Mouse (Mus musculus): ENCODE results near the gene E030018B13Rik. TPM values are rescaled to one million over a fixed set of nuclear protein-coding genes. Genes with fewer than 3 reads are reported as not detected.

E030018B13Rik gene
- total RNA-seq, 2 experiments from 2014 or later: not detected

DNA sequence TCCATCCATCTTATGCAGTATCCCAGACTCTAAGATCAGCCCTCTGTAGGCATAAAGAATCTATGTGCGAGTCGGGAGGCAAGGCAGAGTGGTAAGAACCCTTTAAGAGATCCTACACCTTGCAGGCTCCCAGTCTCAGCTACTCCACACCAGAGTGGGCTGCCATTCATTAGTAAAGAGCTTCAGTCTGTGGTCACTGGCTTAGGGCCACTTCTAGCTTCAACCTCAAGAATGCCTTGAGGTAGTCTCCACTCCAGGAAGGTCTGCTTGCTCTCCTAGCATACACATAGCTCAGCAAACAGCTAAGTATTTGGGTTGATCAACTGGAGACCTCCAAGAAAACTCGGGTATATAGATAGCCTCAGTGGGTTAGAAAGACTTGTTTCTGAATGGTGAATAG lies 19.0 kb upstream of the E030018B13Rik start:
- DNase-seq: no peak

DNA sequence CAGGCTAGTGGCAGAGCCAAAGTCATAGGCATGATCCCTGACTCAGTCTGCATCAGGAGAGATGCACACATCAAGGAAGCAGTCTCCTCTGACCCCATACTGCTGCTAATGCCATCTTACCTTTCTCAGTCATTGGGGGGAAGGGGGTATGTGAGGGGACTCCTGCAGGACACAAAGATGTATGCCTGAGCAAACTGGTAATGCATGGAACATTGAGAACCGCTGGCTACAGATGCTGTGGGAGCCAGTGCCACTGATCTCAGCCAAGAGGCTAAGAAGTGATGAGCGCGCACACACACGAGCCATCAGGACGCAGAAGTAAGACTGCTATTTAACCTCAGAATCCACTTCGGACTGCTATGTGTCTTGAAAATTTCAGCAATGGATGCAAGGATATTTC lies 18.5 kb upstream of the E030018B13Rik start:
- no peak for DNase-seq

DNA sequence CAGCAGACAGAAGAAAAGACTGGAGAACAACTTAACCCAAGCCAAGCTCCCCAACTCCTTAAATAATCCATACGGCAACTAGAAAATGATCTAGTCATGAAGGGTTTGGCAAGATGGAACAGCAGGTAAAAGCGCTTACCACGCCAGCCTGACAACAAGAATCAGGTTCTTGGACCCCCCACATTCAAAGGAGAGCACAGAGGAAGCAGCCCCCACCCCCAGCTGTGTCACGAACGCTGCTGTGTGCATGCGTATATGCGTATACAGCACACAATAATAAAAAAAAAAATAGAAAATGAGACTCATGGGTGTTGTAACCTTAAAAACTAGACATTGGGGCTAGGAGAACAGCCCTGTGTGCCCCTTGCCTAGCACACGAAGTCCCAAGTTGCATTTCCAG lies 16.7 kb upstream of the E030018B13Rik start:
- DNase-seq: no peak

DNA sequence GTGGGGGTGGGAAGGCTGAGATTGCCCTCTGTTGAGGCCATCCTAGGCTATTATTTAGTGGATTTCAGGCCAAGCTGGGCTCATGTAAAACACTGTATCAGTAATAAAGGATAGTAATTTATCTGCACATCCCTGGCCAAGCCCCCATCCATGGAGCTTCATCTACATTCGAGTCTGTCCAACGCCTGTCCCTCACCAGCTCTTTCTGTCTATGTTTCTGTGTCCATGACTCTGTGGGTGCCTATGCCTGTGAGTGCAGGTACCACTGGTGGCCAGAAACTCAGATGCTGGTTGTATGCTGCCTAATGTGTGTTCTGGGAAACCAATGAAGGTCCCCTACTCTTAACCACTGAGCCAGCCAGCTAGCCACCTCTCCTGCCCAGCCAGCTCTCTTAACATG lies 16.2 kb upstream of the E030018B13Rik start:
- DNase-seq: no peak

DNA sequence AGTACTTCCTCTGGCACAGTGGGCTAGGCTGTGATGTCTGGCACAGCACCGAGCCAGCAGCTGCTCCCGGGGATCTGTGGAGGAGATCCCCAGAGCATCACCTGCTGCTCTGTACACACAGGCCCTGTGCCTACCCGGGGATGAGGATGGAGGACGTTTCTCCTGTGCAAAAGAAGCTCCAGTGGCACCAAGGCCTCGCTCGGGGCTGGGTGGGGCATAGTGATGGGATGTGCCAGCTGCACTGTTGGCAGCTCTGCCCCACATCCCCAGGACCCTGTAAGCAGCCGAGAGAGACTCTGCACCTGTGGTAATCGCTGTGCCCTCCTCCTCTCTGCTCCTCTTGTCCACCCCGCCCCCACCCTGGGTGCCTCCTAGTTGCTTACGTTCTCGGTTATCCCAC lies 15.3 kb upstream of the E030018B13Rik start:
- DNase-seq: no peak

DNA sequence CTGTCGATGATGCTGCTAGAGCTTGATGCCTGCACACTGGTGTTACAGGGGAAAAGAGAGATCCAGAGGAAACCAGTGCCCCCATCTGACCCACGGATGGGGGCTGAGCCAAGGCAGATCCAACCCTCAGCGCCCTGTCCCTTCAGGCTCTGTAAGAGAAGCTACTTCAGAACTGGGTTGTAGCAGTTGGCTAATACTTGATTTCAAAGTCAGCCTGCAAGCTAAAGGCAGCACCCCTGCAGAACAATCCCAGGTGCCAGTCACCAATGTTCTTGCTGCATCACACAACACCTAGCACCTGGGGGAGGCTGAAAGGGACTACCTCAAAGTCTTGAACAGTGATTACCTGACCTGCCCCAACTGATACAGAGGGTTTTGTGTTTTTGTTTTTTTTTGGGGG lies 14.7 kb upstream of the E030018B13Rik start:
- no peak for DNase-seq

DNA sequence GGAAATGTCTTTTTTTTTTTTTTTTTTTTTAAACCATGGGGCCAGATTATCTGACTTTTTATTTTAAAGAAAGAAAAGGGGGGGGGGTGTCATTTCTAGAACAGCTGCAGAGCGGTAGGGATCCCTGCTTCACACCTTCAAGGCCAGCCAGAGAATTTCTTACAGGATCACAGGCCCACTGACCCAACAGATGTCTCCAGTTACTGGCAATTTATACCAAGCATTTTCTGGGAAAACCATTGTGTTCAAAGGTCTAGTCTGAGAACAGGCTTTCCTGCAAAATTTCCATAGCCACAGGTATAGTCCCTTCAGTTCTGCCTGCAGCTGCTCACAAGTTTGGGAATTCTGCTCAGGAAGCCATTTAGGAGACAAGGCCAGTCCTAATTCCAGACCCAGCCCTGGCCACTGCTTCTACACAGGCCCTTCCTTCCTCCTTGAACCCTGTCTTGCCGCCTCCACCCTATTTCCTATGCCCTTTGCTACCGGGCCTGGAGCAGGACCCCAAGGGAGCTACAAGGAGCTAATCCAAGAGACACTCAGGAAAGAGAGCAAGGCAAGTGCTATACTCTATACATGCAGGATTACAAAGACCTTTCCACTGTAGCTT lies 13.9 kb upstream of the E030018B13Rik start:
- no peak for DNase-seq

DNA sequence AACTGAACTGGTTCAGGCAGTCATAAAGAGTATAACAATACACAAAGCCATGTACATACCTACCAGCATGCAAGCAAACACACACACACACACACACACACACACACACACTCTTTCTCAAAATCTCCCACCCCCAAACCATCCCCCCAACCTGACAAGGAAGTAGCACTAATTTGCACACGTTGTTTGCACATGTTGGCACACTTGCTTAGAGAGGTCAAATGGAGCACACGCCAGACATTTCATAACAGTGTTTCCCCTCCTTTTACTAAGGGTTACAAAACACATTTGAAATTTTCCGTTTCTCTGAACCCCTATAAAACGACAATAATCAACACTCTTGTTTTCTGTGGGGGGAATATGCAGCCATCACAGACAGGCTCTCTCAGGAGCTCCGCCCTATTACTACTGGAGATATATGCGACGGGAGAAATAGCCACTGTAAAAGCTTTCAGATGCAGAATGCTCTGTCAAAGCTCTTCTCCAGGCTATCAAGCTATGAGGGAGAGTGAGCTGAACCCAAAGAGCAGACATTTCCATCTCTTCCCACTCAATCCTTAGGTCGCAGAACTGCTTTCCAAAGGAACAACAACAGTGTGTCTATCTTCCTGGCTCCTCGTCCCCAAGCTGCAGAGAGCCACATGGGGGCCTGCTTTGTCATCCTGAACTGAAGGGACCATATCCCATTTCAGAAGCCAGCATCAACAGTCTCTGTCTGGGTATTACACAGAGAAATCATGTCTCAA lies 12.8 kb upstream of the E030018B13Rik start:
- DNase-seq: no peak

DNA sequence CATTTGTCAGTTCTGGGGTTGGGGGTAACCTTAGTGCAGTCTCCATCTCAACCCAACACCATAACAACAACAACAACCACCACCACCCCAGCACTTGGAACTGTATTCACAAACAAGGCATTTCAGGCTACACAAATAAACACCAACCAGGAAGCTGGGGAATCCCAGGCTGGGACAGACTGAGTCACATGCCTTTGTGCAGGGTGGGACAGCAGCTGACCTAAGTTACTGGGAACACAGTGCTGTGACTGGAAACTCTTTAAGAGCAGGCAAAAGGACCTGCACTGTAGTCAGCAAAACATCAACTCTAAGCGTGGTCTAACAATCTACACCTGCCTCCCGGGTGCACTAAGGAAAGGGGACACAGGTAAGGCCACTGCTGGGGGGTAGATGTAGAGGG lies 11.5 kb upstream of the E030018B13Rik start:
- DNase-seq: no peak

DNA sequence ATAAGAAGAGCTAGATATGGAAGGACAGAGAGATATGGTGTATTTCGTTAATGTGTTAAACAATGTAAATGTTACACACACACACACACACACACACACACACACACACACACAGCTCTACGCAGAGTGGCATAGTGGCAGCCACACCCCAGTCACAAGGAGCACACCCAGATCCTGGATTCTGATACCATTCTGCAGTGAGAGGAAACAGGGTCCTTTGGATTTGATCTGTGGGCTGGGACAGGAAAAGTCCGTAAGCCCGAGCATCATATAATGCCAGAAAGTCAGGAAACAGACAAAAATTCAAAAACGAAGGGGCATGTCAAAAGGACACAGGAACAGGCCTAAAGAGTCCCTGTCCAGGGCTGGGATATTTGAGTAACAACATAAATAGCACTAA lies 11.0 kb upstream of the E030018B13Rik start:
- DNase-seq: no peak

DNA sequence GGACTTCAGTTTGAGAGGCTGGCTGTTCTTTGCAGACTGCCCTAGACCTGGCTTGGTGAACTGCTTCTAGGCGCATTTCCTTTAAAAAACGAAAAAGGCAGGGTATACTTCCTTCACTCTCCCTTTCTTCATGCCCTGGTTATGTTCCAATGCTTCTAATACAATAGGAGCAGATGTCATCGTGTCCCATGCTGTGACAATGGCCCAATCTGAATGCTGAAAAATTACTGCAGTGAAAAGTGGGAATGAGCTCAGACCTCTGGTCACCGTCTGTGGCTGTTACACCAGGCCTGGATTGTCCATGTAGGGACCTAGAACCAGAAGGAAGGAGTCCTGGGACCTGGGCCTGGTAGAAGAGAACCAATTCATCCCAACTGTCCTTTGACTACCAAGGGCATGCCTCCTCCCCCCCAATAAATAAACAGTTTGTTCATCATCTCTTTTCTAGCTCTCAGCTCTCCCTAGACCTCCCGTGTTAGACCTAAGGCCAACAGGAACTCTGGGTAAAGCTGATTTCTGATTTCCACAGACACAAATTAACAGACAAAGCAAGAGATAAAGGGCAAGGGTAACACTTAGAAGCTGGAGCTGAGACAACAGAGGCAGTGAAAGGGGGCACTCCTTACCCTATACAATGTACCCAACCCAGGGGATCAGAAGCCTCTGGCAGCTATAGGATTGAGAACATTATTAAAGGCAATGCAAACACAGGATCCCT lies 8.7 kb upstream of the E030018B13Rik start:
- no peak for DNase-seq

DNA sequence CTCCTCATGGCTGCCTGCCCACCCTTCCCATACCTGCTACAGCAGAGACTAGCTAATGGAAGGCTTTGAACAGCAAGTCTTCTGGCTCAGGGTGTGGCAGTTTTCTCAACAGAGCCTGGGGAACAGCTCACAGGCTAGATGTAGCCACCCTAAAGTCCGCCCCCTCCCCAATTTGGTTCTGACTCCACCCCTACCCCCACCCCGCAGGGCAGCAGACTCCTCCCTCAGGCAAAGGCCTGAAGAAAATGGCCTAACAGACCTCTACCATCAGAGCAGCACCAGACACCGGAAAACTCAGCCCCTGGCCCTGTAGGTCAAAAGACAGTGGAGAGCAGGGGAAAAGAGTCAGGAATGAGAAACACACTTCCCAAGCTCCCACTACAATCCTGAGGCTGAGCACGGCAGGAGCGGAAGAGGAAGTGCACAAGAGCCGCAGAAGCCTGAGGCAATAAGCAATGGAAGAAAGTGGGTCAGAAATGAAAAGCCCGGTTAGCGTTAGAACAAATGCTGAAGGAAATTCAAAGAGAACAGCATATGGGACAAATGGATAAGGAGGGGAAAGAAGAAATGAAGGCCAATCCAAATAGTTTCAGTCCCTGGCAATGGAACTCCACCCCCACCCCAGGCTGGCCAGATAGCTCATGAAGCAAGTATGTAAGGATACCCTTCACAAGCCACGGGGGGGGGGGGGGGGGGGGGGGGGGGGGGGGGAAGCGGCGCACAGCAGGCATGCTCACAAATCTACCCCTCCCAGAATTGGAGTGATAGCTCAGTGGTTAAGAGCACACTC lies 8.0 kb upstream of the E030018B13Rik start:
- DNase-seq: no peak

DNA sequence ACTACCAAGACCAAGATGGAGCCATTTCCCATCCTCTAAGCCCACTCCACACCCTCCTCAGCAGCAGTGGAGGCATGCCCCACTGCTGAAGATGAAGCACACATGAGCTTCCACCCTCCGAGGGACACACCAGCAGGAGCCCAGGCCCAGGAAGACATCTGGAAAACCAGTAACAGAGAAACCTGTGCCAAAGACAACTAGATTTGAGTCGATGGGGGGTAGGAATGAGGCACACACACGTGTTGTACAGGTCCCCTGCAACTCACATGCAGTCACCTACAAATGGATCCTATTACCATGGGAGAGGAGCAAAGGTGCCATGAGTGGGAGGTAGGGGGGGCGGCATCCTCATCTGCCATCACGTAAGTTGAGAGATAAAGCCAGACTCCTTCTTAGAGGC lies 6.4 kb upstream of the E030018B13Rik start:
- no peak for DNase-seq

DNA sequence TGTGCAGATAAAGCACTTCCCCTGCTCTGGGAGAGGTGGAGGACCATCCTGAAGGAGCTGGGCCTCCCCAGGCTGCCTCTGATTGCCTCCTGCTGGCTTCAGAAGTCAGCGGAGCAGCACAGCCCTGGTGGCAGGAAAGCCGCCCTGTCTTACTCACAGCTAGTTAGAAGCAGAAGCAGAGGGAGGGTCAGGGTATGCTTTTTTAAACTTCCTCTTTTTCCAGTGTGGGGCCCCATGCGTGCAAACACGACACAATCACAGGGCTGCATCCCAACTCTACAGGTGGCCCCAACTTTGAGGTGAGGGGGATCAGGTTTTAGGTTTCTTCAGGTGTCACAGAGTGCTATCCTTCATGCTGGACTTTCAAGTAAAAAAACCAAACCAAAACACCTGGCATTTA lies 5.7 kb upstream of the E030018B13Rik start:
- no peak for DNase-seq

DNA sequence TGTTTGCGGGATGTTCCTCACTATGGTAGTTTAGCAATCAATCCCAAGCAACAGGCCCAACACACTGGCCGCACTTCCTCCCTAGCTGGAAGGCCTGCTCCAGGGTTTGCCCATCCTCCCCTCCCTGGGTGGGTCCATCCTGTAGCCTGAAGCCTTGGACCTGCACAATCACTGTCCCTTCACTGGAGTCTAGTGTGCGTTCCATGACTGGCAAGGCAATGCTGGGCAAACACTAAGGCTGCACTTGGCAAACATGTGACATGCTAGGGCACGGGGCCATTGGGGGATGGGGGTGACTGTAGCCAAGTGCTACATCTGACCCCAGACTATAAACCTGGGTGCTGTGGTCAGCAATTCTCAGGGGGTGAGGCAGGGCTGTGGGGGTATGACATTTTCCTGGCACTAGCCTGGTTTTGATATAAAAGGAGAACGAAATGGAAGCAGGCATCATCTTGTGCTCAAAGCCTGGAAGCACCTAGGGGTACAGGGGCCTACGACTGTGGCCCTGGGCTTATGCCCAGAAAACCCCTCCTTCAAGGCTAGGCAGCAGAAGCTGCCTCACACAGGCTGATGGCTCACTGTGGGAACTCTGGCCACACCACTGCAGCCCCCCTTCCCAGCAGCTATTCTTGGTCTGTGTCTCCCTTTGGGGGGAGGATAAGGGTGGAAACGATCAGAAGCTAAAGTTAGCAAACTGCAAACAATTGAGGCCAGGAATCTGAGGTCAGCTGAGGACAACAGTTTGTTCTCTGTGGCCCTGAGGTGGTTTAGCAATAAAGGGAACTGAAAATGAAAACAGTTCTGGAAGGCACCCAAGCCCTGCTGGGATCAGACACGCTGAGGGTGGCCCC lies 5.0 kb upstream of the E030018B13Rik start:
- DNase-seq: peak; percentile 66 to 83

DNA sequence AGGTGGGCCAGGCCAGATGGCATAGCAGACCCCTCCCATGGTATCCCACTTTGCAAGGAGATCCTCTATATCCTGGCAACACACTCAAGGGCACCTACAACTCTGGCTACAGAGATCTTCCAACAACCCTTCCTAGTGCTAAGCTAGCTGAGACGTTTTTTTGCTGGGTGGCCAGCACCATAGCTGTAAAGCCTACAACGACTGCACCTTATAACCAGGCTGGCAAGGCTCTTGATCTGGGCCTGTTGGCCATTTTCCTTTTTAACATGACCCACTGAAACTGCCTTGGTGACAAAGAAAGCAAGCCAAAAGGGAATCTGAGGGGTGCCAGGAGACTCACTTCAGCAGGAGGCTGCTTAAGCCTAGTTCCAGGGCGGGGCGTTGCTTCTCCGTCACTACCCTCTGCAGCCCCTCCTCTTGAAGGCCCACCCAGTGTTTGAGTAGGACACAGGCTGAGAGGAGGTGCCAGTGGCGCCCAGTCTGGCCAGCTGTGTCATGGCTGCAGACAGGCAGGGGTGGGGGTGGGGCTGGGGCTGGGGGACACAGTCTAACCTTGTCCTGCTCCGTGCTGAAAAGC lies 4.3 kb upstream of the E030018B13Rik start:
- DNase-seq: peak in 1 of 2 experiments; percentile 55

DNA sequence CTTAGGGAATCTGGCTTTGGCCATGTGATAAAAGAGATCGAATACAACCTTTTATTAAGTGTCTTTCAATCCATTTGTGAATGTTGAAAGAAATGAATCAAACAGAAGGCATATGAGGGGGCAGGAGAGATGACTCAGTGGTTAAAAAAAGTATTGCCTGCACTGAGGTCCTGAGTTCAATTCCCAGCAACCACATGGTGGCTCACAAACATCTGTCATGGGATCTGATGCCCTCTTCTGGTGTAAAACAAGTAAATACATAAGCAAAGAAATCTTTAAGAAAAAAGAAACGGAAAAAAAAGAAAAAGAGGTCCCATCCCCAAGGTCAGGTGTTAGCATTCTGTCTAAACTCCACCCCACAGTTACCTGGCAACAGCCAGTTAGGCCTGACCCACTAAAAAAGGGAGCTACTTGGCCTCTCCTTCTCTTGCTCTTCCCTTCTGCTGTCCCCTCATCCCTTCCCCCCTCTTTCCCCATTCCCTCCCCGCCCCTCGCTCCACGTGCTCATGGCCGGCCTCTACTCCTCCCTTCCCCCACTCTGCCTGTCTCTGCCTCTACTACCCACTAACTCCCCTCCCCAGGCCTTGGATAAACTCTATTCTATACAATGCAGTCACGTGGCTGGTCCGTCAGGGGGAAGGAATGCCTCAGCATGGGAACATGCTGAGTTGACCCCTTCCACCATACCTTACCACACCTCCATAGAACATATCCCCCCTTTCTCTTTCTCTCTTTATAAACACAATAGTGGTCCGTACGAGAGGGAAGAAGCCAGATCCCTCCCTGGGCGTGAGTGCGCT lies 3.5 kb upstream of the E030018B13Rik start:
- no peak for DNase-seq

DNA sequence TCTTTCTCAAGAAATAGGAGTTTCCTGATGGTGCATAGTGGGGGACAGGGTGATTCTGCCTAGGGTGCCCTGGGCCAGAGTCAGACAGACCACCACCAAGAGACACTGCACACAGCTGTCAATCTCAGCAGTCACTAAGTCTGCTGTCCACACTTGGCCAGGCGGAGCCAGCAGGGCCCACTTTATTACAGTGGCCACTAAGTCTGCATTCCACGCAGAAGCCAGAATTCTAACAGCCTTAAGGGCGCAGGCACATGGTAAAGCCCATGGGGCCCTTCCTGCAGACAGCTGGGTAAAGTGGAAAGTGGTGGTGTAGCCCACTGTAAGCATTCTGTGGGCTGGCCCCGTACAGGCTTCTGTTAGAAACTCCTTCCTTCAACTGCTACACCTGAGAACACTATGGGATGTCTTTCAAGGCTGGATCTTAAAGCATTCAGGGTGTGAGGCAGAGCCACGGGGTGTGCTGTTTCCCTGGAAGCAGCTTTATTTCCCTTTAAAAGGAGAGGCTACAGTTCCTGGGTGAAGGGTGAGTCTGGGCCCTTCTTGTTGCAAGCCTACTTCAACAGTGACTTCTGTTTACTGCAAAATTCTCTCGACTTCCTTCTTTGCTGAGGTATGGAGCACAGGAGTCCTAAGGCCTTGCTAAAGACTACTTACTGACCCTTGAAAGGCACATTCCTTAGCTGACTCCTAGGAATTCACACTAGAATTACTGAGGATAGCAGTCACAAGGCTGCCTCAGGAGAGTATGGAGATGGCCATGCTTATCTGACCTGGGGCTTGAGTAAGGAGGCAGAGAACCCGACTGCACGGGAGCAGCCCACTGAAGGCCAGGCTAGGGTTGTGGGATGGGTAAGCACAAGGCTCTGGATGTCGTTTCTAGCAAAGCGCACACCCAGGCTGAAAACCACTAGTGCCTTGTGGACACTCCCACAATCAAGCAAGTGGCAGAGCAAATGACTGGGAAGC lies 2.6 kb upstream of the E030018B13Rik start:
- DNase-seq: no peak

DNA sequence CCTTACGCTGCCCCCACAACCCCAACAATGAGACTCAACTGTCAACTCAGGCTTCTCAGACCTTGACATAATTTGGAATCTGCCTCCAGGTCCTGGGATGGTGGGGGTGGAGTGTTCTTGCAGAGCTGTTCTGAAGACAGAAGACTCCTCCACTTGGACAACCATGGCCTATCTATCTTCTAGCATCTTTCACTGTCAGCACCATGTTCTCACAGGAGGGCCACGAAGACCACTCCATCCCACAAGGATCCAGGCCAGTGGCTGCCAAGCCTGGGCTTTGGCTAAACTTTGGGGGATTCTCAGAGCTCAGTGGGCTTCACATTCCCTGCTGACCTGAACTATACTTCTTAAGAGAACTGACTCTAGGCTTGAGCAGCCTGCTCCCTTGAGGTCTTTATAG lies 1.8 kb upstream of the E030018B13Rik start:
- no peak for DNase-seq
